Mouse (Mus musculus) midbrain, postnatal 0 days (tissue): ENCODE measurements at regions not wholly inside any gene's neighbourhood (a gene's known extent, or its start where the extent isn't known, plus 50 kb on each side); places are given as distances from the start of the nearest gene placed in this dataset.
A peak's percentile ranks its signal among the peaks of the same experiment; 100 is the strongest.

Experiments used
- ATAC-seq: fragments of 200-750 bp; cut with Nextera tagmentation; 2 replicates; pipeline ENCODE4 v1.8.0; 2017; ENCODE audit warnings: moderate number of reproducible peaks, mild to moderate bottlenecking, moderate TSS enrichment, moderate library complexity; ENCODE audit not compliant: low FRiP score
- DNase-seq: peaks from one replicate; pipeline ENCODE4 v3.0.0-alpha.2; 2015; ENCODE audit warnings: low spot score
- H3K27ac ChIP-seq: fragments of 300-500 bp; sonication (generic); 2 replicates; pipeline ENCODE4 v1.5.1; 2014; ENCODE audit warnings: low read depth, mild to moderate bottlenecking, low read length, mixed read lengths
- H3K27me3 ChIP-seq: fragments of 300-500 bp; sonication (generic); 2 replicates; pipeline ENCODE4 v1.6.1; 2014; ENCODE audit warnings: low read length, control low read depth, mixed read lengths; ENCODE audit not compliant: insufficient read depth
- H3K36me3 ChIP-seq: fragments of 300-500 bp; sonication (generic); 2 replicates; pipeline ENCODE4 v1.6.1; 2014; ENCODE audit warnings: low read length, control low read depth, mixed read lengths; ENCODE audit not compliant: insufficient read depth
- H3K4me1 ChIP-seq: fragments of 300-500 bp; sonication (generic); 2 replicates; pipeline ENCODE4 v1.6.1; 2014; ENCODE audit warnings: mild to moderate bottlenecking, control low read depth, antibody characterized with exemption, low read length, mixed read lengths; ENCODE audit not compliant: insufficient read depth
- H3K4me2 ChIP-seq: fragments of 300-500 bp; sonication (generic); 2 replicates; pipeline ENCODE4 v1.6.1; 2014; ENCODE audit warnings: low read depth, mild to moderate bottlenecking, low read length, mixed read lengths; ENCODE audit not compliant: poor library complexity, severe bottlenecking
- H3K4me3 ChIP-seq: fragments of 300-500 bp; sonication (generic); 2 replicates; pipeline ENCODE4 v1.5.1; 2014; ENCODE audit warnings: low read depth, mild to moderate bottlenecking, low read length, moderate library complexity
- H3K9ac ChIP-seq: fragments of 300-500 bp; sonication (generic); replicated peaks from 2 replicates; pipeline ENCODE4 v1.6.1; 2014; ENCODE audit warnings: mild to moderate bottlenecking, low read length, moderate library complexity, mixed read lengths; ENCODE audit not compliant: poor library complexity, severe bottlenecking
- H3K9me3 ChIP-seq: fragments of 300-500 bp; sonication (generic); 2 replicates; pipeline ENCODE4 v1.6.1; 2016; ENCODE audit warnings: low read length, control low read depth
- CTCF ChIP-seq: IDR thresholded peaks from 2 replicates; pipeline ENCODE4 v1.5.1; 2016; ENCODE audit warnings: antibody characterized with exemption, mild to moderate bottlenecking
- WGBS: fragments of 180-500 bp; shearing (Covaris S2); extraction: QIAGEN DNeasy Blood & Tissue Kit; methylation state at CpG from one replicate; pipeline ENCODE4 v1.1.7; 2014; 5-methylcytosine and 5-hydroxymethylcytosine counted together

DNA sequence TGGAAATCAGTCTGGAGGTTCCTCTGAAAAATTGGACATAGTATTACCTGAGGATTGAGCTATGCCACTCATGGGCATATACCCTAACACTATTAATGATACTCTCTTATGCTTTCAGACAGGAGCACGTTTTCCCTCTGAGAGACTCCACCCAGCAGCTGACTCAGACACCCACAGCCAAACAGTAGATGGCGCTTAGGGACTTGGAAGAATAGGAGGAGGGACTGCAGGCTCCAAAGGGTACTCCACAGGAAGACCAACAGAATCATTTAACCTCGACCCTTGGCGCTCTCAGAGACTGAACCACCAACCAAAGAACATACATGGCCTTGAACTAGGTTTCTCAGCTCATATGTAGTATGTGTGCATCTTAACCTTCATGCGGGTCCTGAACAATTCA, 216.0 kb upstream of the Fut9 start:
- Histone ChIP-seq H3K9me3 (no peaks in the 10 kb centered on the region), H3K4me1 (no peaks in the 10 kb centered on the region), H3K27me3 (no peaks in the 10 kb centered on the region), H3K9ac (no peak overlapping the region), H3K27ac (no peak overlapping the region), H3K36me3 (no peaks in the 10 kb centered on the region), H3K4me3 (no peak overlapping the region), H3K4me2 (no peak overlapping the region)
- ATAC-seq (no peak), DNase-seq (no peak)
- 50% methylated on average over 5 of the region's 5 CpGs for WGBS
- no peak for TF ChIP-seq CTCF

DNA sequence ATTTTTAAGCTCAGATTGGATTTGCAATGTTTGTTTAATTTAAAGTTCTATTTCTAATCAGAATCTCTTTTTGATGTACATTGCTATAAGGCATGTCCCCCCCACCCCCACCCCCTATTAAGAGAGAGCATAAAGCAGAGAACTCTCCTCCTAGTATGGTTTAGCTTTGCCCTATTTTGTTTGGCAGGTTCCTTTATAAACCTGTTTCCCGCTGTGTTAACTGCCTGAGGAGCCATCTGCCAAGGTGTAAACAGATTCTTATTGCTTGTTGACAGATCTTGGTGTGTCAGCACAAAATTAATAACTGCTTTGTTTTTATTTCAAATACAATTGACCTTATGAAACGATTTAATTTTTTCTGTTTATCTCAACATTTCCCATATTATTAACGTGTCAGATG, 200.3 kb upstream of the Fut9 start:
- no peak overlapping the region for H3K4me2 ChIP-seq
- DNase-seq (peak; percentile 56), ATAC-seq (no peak)
- no peak overlapping the region for H3K27ac ChIP-seq
- H3K9ac ChIP-seq: no peak overlapping the region
- H3K36me3 ChIP-seq: no peaks in the 10 kb centered on the region
- no peaks in the 10 kb centered on the region for H3K4me1 ChIP-seq
- 73% methylated on average over 3 of the region's 3 CpGs for WGBS
- no peak overlapping the region for H3K4me3 ChIP-seq
- no peaks in the 10 kb centered on the region for H3K27me3 ChIP-seq
- no peaks in the 10 kb centered on the region for H3K9me3 ChIP-seq
- TF ChIP-seq CTCF: no peak

DNA sequence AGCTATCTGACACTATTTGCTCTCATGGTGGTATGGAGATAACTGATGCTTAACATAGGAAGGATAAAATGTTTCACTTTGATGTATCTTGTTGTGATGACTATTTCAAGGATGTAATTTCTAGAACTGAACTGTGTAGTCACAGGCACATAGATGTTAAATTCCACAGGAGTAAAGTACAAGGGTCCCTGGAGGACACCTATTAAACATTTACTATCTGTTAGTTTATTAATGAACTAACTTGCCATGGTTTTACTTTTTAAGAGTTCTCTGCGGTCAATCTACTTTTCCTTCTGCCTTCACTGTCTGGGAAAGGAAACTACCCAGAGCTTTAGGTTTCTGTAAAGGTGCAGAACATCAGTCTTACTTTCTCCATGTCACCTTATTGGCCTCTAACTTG, 198.5 kb upstream of the Fut9 start:
- ATAC-seq (no peak), DNase-seq (no peak)
- no peak overlapping the region for H3K4me2 ChIP-seq

DNA sequence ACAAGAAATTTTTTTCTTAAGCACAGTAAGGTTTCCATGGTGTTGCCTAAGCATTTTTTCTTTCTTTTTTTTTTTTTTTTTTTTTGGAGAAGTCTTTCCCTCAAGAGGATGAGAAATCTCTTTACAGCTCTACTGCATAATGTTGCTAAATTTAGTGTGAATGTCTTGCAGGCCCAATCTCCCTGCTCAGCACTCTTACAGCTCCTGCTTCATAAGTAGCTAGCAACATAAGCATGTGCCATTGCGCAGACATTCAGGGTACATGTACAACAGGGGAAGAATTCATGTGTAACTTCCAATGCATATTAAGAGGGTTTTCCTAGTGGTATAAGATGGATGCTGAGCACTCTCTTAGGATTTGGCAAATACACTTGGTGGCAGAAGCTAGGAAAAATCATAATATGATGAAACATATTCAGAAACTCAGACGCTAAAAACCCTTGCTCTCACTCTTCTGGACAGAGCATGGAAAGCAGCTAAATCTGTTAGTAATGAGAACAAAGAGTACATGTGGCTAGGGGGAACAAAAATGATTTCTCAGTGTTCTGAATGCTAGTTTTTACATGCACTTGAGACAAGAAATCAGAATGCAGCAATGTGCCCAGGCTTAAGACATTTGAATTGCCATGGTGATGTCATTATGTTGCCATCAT, 155.8 kb upstream of the Fut9 start:
- H3K27me3 ChIP-seq: no peaks in the 10 kb centered on the region
- no peak overlapping the region for H3K4me3 ChIP-seq
- no peak overlapping the region for H3K4me2 ChIP-seq
- no peak for TF ChIP-seq CTCF
- no peaks in the 10 kb centered on the region for H3K9me3 ChIP-seq
- no peaks in the 10 kb centered on the region for H3K4me1 ChIP-seq
- no peaks in the 10 kb centered on the region for H3K36me3 ChIP-seq
- DNase-seq (peak; percentile 5), ATAC-seq (no peak)
- H3K9ac ChIP-seq: no peak overlapping the region
- no peak overlapping the region; the same call in 1 of the 2 replicates for H3K27ac ChIP-seq
- WGBS: 77% methylated on average over 2 of the region's 2 CpGs

More for the DNA sequence above, 198.5 kb upstream of the Fut9 start:
- TF ChIP-seq CTCF: no peak
- WGBS: 96% methylated on average over 1 of the region's 1 CpGs
- Histone ChIP-seq H3K27me3 (no peaks in the 10 kb centered on the region), H3K4me3 (no peak overlapping the region), H3K27ac (no peak overlapping the region), H3K9ac (no peak overlapping the region), H3K36me3 (no peaks in the 10 kb centered on the region), H3K4me1 (no peaks in the 10 kb centered on the region), H3K9me3 (no peaks in the 10 kb centered on the region)

DNA sequence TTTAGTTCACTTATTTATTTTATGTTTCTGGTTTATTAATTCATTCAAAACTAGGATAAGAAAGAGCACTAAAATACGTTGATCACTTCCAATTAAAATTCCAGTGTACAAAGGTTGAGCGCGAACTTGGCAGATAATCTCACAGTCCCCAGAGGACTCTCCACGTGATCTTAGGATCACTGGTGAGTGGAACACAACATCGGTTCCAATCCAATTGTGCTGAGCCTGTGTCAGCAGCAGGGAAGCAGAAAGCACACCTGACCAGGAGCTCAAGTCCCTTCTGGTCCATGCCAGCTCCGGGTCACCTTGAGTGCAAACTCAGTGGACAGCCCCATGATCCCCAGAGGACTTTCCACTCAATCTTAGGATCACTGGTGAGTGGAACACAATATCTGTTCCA, 132.5 kb upstream of the Fut9 start:
- Histone ChIP-seq H3K9ac (no peak overlapping the region), H3K4me1 (no peaks in the 10 kb centered on the region), H3K4me3 (no peak overlapping the region), H3K27ac (no peak overlapping the region), H3K36me3 (no peaks in the 10 kb centered on the region), H3K9me3 (no peaks in the 10 kb centered on the region), H3K4me2 (no peak overlapping the region), H3K27me3 (no peaks in the 10 kb centered on the region)
- no peak for TF ChIP-seq CTCF
- DNase-seq: no peak
- ATAC-seq: no peak
- WGBS: 79% methylated on average over 6 of the region's 6 CpGs

DNA sequence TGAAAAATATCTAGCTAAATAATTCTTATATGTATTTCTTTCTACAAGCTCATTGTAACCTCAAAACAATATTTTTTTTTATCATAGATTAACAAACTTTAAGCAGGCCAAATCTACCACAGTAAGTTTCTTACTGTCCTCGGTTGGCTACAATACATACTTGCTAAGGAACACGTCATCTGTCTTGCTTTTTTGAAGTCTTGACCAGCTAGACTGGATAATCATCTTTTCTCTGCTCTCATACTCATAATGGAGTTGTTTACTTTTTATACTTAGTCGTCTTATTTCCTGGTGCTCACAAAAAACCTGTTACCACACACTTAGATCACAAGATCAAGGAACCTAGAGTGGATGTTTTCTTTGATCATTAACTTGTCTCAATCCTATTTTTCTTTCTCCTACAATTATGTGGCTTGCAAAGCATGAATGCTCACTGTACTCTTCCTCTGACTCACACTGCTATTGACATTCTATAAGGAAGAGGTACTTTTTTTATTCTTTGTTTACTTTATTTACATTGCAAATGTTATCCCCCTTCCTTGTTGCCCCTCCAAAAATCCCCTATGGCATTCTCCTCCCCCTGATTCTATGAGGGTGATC, 95.4 kb upstream of the Fut9 start:
- ATAC-seq (no peak), DNase-seq (no peak)
- H3K9me3 ChIP-seq: no peaks in the 10 kb centered on the region
- 71% methylated on average over 3 of the region's 3 CpGs for WGBS
- no peaks in the 10 kb centered on the region for H3K4me1 ChIP-seq
- no peak overlapping the region for H3K4me2 ChIP-seq
- TF ChIP-seq CTCF: no peak
- H3K36me3 ChIP-seq: no peaks in the 10 kb centered on the region
- H3K9ac ChIP-seq: no peak overlapping the region
- H3K27ac ChIP-seq: no peak overlapping the region
- H3K27me3 ChIP-seq: no peaks in the 10 kb centered on the region
- no peak overlapping the region for H3K4me3 ChIP-seq
